Mouse (Mus musculus) brown adipose tissue, adult 24 weeks (tissue): Measurements from ENCODE around the gene Olfr729. TPM values are rescaled to one million over a fixed set of nuclear protein-coding genes. Genes with fewer than 3 reads are reported as not detected.

ENCODE experiments used
- H3K27ac ChIP-seq: fragments of 200-500 bp; replicated peaks from 2 replicates; pipeline ENCODE4 v1.5.1; 2012; ENCODE audit warnings: low read depth, mild to moderate bottlenecking, low read length
- H3K4me1 ChIP-seq: fragments of 200-500 bp; 2 replicates; pipeline ENCODE4 v1.6.1; 2012; ENCODE audit warnings: low read length, mixed read lengths; ENCODE audit not compliant: control insufficient read depth, insufficient read depth, insufficient read length
- H3K4me3 ChIP-seq: fragments of 200-500 bp; 2 replicates; pipeline ENCODE4 v1.5.1; 2012; ENCODE audit warnings: low read depth, mild to moderate bottlenecking, low read length, moderate library complexity; ENCODE audit not compliant: insufficient read depth
- polyA plus RNA-seq: library from polyadenylated mRNA; stranded (reverse); fragments of >200 nt; gene quantifications from 2 replicates; pipeline ENCODE4 v1.2.4, GENCODE M21; 2012; ENCODE audit not compliant: missing spikeins, insufficient read depth, insufficient read length

The Olfr729 gene
- polyA plus RNA-seq = not detected in 2 replicates

DNA sequence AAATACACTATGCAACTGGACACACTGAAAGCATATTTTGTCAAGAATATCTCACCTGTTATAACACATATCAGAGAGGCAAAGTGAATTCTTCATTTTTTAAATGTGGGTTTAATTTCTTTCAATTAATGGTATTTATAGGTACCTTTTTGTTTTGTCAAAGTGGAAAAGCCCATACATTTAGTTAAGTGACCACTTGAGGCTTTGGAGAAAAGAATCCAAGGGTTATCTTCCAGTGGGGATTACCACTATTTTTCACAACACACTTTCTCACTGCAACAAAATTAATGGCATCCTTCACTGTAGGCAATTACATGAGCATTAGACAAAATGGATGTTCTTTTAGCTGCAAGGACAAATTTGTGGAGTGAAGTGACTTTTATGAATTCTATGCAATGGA lies at the start of gene Olfr729:
TSS of gene Olfr729 (minus strand) at position 101 of the 400 bp plus-strand sequence.
- Histone ChIP-seq H3K4me1 (no peaks in the 10 kb centered on the region), H3K4me3 (no peak within 1 kb of the TSS), H3K27ac (no peak within 1 kb of the TSS)

DNA sequence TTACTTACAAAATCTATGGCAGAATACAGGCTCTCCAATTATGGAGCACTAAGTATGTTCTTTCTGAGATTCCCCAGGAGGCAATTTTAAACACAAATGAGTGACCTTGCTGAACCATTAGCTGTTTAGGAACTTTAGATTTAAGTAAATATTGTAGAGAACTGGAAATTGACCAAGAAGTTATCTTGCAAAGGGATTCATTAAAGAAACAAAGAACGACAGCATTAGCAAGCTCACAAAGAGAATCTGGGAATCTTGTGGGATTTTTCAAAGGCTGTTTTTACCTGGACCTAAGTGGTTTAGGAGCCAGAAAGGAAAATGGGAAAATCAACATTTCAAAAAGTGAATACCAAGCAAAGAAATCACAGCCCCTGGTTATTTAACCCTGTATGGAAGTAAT lies 35.4 kb upstream of the Olfr729 start, which contains the start of gene Olfr730:
TSS of gene Olfr730 (minus strand) at position 101 of the 400 bp plus-strand sequence.
- Histone ChIP-seq H3K4me3 (no peak within 1 kb of the TSS), H3K27ac (no peak within 1 kb of the TSS), H3K4me1 (no peaks in the 10 kb centered on the region)

DNA sequence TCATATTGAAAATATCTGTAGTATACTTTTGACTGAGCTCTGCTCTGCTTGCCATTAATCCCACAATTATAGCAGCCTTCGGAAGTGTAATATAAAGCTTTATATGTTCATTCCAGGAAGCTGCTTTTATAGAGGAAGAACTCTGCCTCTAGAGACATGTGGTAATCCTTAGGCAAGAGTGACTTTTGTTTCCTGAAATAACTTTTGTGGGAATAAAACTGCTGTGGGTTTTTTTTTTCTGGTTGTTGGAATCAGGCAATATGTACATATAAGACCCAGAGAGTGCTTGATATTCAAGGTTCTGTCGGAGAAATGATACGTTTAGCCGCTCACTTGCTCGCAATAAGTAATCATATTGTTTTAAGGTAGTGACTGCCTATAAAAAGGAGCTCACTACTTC lies 10.1 kb downstream of the Olfr729 start, which contains the start of gene Olfr728:
TSS of gene Olfr728 (minus strand) at position 101 of the 400 bp plus-strand sequence.
- Histone ChIP-seq H3K4me3 (no peak within 1 kb of the TSS), H3K27ac (no peak within 1 kb of the TSS), H3K4me1 (no peaks in the 10 kb centered on the region)

DNA sequence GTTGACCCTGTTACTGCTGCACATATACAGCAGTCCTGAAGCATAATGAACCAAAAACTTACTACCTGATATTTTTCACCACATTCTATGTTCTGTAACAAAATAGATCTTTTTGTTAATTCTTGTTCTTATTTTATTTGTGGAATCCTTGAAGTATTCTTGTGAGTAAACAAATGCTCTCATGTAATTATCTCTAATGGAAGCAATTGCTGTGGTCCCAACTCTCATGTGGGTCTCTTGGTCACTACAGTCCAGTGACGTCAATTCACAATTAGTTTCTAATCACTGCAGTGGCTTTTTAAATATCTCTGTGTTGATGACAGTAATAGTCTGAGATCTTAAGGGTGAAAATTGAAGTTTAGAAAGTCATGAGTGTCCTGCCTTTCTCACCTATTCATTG lies 29.8 kb downstream of the Olfr729 start, which contains the start of gene Olfr727:
TSS of gene Olfr727 (plus strand) at position 301 of the 400 bp plus-strand sequence.
- Histone ChIP-seq H3K4me3 (no peak within 1 kb of the TSS), H3K4me1 (no peaks in the 10 kb centered on the region), H3K27ac (no peak within 1 kb of the TSS)

Other genes with a start within 250 kb of the Olfr729 start
- gene Olfr723, start 221.1 kb downstream of the Olfr729 start, polyA plus RNA-seq = not detected in 2 replicates
- not detected in 2 replicates for gene Olfr724, start 189.6 kb downstream of the Olfr729 start, polyA plus RNA-seq
- gene Olfr725, start 112.5 kb downstream of the Olfr729 start, polyA plus RNA-seq = not detected in 2 replicates
- not detected in 2 replicates for gene Olfr726, start 62.0 kb downstream of the Olfr729 start, polyA plus RNA-seq
- not detected in 2 replicates for gene Olfr727, start 29.7 kb downstream of the Olfr729 start, polyA plus RNA-seq
- gene Olfr728, start 10.2 kb downstream of the Olfr729 start, polyA plus RNA-seq = not detected in 2 replicates
- gene Olfr730, start 35.3 kb upstream of the Olfr729 start, polyA plus RNA-seq = not detected in 2 replicates
- gene Olfr731, start 89.0 kb upstream of the Olfr729 start, polyA plus RNA-seq = not detected in 2 replicates
- not detected in 2 replicates for gene Olfr732, start 131.3 kb upstream of the Olfr729 start, polyA plus RNA-seq
- gene Olfr733, start 148.6 kb upstream of the Olfr729 start, polyA plus RNA-seq = not detected in 2 replicates
- gene Olfr734, start 173.9 kb upstream of the Olfr729 start, polyA plus RNA-seq = not detected in 2 replicates
- not detected in 2 replicates for gene Olfr735, start 196.0 kb upstream of the Olfr729 start, polyA plus RNA-seq
- not detected in 2 replicates for gene Tlr11, start 205.0 kb upstream of the Olfr729 start, polyA plus RNA-seq
- not detected in 2 replicates for gene Olfr736, start 228.3 kb upstream of the Olfr729 start, polyA plus RNA-seq